Mouse (Mus musculus) stomach, embryonic 15.5 days (tissue): ENCODE results near the gene Zfand3. TPM values are rescaled to one million over a fixed set of nuclear protein-coding genes. Genes with fewer than 3 reads are reported as not detected.

Experiments used
- ATAC-seq: fragments of 200-750 bp; cut with Nextera tagmentation; 2 replicates; pipeline ENCODE4 v1.8.0; 2017; ENCODE audit warnings: low read depth, moderate number of reproducible peaks, moderate TSS enrichment; ENCODE audit not compliant: insufficient read depth, low FRiP score
- H3K27ac ChIP-seq: fragments of 300-500 bp; sonication (generic); 2 replicates; pipeline ENCODE4 v1.5.1; 2015; ENCODE audit warnings: mild to moderate bottlenecking, inconsistent platforms
- H3K27me3 ChIP-seq: fragments of 300-500 bp; sonication (generic); replicated peaks from 2 replicates; pipeline ENCODE4 v1.6.1; 2015; ENCODE audit warnings: inconsistent platforms
- H3K36me3 ChIP-seq: fragments of 300-500 bp; sonication (generic); 2 replicates; pipeline ENCODE4 v1.6.1; 2015; ENCODE audit warnings: inconsistent platforms
- H3K4me1 ChIP-seq: fragments of 300-500 bp; sonication (generic); 2 replicates; pipeline ENCODE4 v1.6.1; 2015; ENCODE audit warnings: inconsistent platforms
- H3K4me2 ChIP-seq: fragments of 300-500 bp; sonication (generic); 2 replicates; pipeline ENCODE4 v1.6.1; 2015; ENCODE audit warnings: mild to moderate bottlenecking, inconsistent platforms
- H3K4me3 ChIP-seq: fragments of 300-500 bp; sonication (generic); replicated peaks from 2 replicates; pipeline ENCODE4 v1.5.1; 2015; ENCODE audit warnings: inconsistent platforms
- H3K9ac ChIP-seq: fragments of 300-500 bp; sonication (generic); 2 replicates; pipeline ENCODE4 v1.6.1; 2015; ENCODE audit warnings: inconsistent platforms
- H3K9me3 ChIP-seq: fragments of 300-500 bp; sonication (generic); 2 replicates; pipeline ENCODE4 v1.6.1; 2016; ENCODE audit warnings: inconsistent platforms
- WGBS: fragments of 180-500 bp; shearing (Covaris S2); methylation state at CpG from one replicate; pipeline ENCODE4 v1.1.7; 2015; 5-methylcytosine and 5-hydroxymethylcytosine counted together
- polyA plus RNA-seq: library from polyadenylated mRNA; unstranded; fragments of >200 nt; fragmentation: Nextera tagmentation; extraction: Ambion mirVana; gene quantifications from 2 replicates; pipeline ENCODE4 v1.2.1, GENCODE M21; 2015

Zfand3 gene
- polyA plus RNA-seq, 1 experiment from 2014 or later: 49.4 TPM

DNA sequence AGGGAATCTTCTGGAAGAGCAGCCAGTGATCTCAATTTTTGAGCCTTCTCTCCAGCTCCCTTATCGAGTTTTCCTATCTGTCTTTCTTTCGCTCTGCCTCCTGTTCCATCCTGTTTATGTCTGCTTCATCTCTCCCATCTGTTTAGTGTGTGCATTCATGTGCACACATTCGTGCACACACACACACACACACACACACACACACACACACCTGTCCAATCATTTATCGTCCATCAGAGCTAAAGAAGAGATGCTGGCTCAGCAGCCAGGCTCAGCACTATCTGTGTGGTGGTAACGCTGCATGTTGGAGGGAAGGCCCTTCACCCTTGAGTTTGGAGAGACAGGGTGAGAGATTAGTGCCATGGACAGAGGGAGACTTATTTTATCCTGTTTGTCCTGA, 21.3 kb upstream of the Zfand3 start:
- peaks cover 7% of the 10 kb centered on the region for H3K4me1 ChIP-seq
- no peaks in the 10 kb centered on the region for H3K9me3 ChIP-seq
- no peak overlapping the region for H3K9ac ChIP-seq
- no peak for ATAC-seq
- 65% methylated on average over 5 of the region's 5 CpGs for WGBS
- no peaks in the 10 kb centered on the region for H3K36me3 ChIP-seq
- H3K27ac ChIP-seq: no peak overlapping the region
- H3K27me3 ChIP-seq: no peaks in the 10 kb centered on the region
- H3K4me3 ChIP-seq: no peak overlapping the region
- H3K4me2 ChIP-seq: no peak overlapping the region

DNA sequence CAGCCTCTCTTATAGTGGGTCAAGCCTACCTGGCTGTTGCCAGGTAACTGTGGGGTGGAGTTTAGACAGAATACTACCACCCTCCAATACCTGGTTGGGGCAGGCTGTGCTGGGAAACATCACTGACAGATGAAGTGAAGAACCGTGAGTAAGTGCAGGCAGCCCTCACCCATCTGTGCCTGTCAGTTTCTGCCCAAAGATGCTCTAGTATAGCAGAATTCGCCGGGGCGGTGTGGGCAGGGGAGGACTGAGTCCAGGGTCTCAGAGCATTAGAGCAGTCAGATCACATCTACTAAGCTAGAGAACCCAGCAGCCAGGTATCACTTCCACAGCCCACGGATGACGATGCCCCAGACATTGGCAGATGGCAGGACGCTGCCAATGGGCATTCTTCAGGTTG, 19.6 kb upstream of the Zfand3 start:
- Histone ChIP-seq H3K4me1 (peaks cover 4% of the 10 kb centered on the region; the same call in 1 of the 2 replicates), H3K27ac (no peak overlapping the region), H3K27me3 (no peaks in the 10 kb centered on the region), H3K36me3 (no peaks in the 10 kb centered on the region), H3K9ac (no peak overlapping the region), H3K4me3 (no peak overlapping the region), H3K9me3 (no peaks in the 10 kb centered on the region), H3K4me2 (no peak overlapping the region)
- WGBS: 73% methylated on average over 7 of the region's 7 CpGs
- ATAC-seq: no peak

DNA sequence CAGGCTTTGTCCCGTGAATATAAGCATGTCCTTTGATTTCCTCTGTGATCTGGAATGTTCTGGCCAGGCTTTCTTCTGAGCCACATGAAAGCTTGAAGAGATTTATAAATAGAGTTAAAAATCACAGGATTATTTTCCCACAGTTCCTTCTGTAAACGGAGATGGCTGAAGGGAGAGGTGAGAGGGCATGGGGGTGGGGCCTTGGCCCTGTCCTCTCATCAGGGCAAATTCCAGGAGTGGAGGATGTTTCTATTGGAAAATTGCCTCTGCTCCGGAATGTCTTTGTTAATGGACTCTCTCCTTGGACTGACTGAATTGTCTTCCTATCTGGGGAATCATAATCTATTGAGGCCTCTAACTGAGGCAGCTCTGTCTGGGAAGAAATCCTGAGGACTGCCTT, 19.0 kb upstream of the Zfand3 start:
- H3K4me3 ChIP-seq: no peak overlapping the region
- peaks cover 4% of the 10 kb centered on the region; the same call in 1 of the 2 replicates for H3K4me1 ChIP-seq
- no peaks in the 10 kb centered on the region for H3K36me3 ChIP-seq
- H3K9me3 ChIP-seq: no peaks in the 10 kb centered on the region
- H3K9ac ChIP-seq: no peak overlapping the region
- no peak overlapping the region for H3K4me2 ChIP-seq
- 15% methylated on average over 3 of the region's 3 CpGs for WGBS
- H3K27ac ChIP-seq: no peak overlapping the region
- ATAC-seq: no peak
- H3K27me3 ChIP-seq: no peaks in the 10 kb centered on the region

DNA sequence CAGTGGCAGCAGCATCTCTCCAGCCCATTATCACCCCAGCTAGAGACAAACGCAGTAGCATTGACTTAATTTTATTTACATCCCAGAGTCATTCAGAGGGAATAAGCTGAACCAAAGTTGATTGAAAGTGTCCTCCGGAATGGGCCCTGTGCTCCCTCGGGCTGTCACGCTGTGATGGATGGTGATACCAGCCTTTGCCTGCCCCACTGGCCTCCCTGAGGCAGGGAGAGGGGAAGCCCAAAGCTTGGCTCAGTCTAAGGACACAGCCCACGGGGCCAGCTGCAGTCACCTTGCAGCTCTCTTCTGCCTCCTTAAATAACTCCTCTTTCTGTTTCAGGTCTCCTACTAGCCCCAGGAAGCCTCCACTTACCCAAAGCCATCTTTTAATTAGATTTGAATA, 16.4 kb upstream of the Zfand3 start:
- Histone ChIP-seq H3K4me3 (no peak overlapping the region), H3K27ac (no peak overlapping the region), H3K9me3 (no peaks in the 10 kb centered on the region), H3K4me2 (no peak overlapping the region), H3K27me3 (no peaks in the 10 kb centered on the region), H3K36me3 (no peaks in the 10 kb centered on the region), H3K4me1 (peaks cover 4% of the 10 kb centered on the region; the same call in 1 of the 2 replicates), H3K9ac (no peak overlapping the region)
- no peak for ATAC-seq
- 17% methylated on average over 5 of the region's 5 CpGs for WGBS

DNA sequence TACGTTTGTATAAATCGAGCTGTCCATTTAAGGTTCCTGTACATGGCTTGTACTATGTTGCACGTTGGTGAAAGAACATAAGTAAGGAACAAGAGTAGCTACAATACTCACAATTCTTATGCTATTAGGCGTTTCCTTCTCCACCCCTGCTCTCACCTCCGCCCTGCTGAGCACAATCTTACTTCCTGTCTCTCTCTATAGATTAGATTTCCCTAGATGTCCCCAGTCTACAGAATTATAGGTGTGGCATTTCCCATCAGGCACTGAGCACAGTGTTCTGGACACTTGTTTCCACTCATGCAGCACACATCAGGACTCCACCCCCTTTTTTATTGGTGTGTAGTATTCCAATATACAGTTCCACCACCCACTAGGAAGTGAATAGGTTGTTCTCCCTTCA, 14.9 kb upstream of the Zfand3 start:
- WGBS: 87% methylated on average over 5 of the region's 5 CpGs
- Histone ChIP-seq H3K36me3 (no peaks in the 10 kb centered on the region), H3K4me1 (peaks cover 4% of the 10 kb centered on the region; the same call in 1 of the 2 replicates), H3K9me3 (no peaks in the 10 kb centered on the region), H3K4me2 (no peak overlapping the region), H3K27me3 (no peaks in the 10 kb centered on the region), H3K4me3 (no peak overlapping the region), H3K27ac (no peak overlapping the region), H3K9ac (no peak overlapping the region)
- ATAC-seq: no peak

DNA sequence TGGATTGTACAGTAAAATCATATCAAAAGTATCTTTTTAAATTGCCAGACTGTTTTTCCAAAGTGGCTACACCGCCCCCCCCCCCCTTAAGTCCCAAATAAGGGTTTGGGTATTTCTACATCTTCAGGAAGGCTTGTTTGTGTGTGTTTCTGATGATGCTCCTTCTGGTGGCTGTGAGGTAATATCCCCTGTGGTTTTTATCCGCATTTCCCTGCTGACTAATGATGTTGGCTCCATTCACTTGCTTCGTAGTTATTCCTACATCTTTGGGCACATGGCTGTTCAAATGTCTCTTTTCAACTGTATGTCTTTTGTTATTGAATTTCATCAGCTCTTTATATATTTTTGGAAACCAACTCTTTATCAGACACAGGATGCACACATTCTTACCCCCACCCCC, 14.4 kb upstream of the Zfand3 start:
- H3K27me3 ChIP-seq: no peaks in the 10 kb centered on the region
- no peak overlapping the region for H3K27ac ChIP-seq
- peaks cover 4% of the 10 kb centered on the region; the same call in 1 of the 2 replicates for H3K4me1 ChIP-seq
- ATAC-seq: no peak
- no peaks in the 10 kb centered on the region for H3K36me3 ChIP-seq
- H3K4me3 ChIP-seq: no peak overlapping the region
- no peaks in the 10 kb centered on the region for H3K9me3 ChIP-seq
- WGBS: 90% methylated on average over 3 of the region's 3 CpGs
- no peak overlapping the region for H3K9ac ChIP-seq
- no peak overlapping the region for H3K4me2 ChIP-seq

DNA sequence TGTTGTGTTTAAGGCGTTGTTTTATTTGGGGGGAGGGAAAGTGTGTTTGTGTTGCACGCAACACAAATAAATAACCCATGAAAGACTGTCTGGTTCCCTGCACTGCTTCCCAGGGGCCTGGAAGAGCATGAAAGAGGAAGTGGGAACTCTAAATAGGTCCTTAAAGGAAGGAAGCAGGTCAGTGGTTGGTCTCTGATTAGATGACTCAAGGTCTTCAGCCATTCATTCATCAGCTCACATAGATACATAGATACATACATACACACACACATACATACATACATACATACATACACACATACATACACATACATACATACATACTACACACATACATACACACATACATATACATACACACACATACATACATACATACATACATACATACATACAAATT, 13.7 kb upstream of the Zfand3 start:
- Histone ChIP-seq H3K4me3 (no peak overlapping the region), H3K27me3 (no peaks in the 10 kb centered on the region), H3K4me2 (no peak overlapping the region), H3K27ac (no peak overlapping the region), H3K36me3 (no peaks in the 10 kb centered on the region), H3K9ac (no peak overlapping the region), H3K9me3 (no peaks in the 10 kb centered on the region), H3K4me1 (no peaks in the 10 kb centered on the region)
- no peak for ATAC-seq
- WGBS: 85% methylated on average over 2 of the region's 2 CpGs

DNA sequence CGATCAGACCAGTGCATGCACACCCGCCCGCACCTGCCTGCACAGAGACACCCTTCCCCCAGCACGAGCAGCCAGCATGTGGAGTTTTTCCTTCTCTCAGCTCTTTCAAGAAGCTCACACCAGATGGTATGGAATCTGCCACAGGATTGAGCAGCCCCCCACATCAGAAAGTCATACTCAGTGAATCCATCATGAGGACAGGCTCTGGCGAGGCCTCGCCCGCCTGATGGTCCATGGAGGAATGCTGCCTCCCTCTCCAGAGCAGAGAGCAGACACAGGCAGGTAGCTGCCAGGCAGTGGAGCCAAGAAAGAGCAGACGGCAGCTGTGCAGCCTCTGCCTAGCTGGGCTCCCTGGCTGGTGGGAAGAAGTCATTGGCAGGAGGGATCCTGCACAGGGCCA, 11.0 kb upstream of the Zfand3 start:
- Histone ChIP-seq H3K4me2 (no peak overlapping the region), H3K27me3 (no peaks in the 10 kb centered on the region), H3K9me3 (no peaks in the 10 kb centered on the region), H3K4me1 (no peaks in the 10 kb centered on the region), H3K36me3 (no peaks in the 10 kb centered on the region), H3K9ac (no peak overlapping the region), H3K27ac (no peak overlapping the region), H3K4me3 (no peak overlapping the region)
- no peak for ATAC-seq
- WGBS: 65% methylated on average over 8 of the region's 8 CpGs

DNA sequence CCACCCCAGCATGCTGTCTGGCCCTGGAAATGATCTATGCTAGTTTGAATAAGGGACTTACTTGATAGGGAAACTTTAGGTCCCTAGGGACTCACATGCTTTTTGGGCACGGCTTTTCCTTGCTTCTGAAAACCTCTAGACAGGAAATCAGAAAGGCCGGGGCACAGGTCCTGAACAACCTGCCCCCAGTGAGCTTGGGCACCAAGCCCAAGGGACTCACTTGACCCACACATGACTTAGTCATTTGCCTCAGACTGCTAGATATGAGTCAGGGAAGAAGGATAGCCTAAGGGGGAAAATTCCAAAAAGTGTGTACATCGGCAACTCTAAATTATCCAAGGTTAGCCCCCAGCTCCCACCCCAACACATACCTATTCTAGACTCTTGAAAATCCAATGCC, 10.5 kb upstream of the Zfand3 start:
- Histone ChIP-seq H3K27me3 (no peaks in the 10 kb centered on the region), H3K9ac (no peak overlapping the region), H3K4me1 (no peaks in the 10 kb centered on the region), H3K9me3 (no peaks in the 10 kb centered on the region), H3K36me3 (no peaks in the 10 kb centered on the region), H3K27ac (no peak overlapping the region), H3K4me3 (no peak overlapping the region), H3K4me2 (no peak overlapping the region)
- WGBS: 75% methylated on average over 3 of the region's 3 CpGs
- no peak for ATAC-seq

DNA sequence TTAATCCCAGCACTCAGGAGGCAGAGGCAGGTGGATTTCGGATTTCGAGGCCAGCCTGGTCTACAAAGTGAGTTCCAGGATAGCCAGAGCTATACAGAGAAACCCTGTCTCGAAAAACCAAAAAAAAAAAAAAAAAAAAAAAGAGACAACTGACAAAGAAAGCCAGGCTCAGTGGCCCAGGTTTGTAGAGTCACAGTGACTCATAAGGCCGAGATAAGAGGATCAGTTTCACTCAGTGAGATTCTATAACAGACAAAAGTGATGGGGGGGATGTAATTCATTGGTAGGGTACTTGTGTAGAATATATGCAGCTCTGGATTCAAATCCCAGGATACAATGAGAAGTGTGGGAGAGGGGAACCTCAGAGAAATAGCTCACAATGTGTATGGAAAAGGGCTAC, 10.1 kb upstream of the Zfand3 start:
- 86% methylated on average over 4 of the region's 4 CpGs for WGBS
- no peak for ATAC-seq
- Histone ChIP-seq H3K9me3 (no peaks in the 10 kb centered on the region), H3K27ac (no peak overlapping the region), H3K27me3 (no peaks in the 10 kb centered on the region), H3K36me3 (no peaks in the 10 kb centered on the region), H3K4me2 (no peak overlapping the region), H3K4me3 (no peak overlapping the region), H3K9ac (no peak overlapping the region), H3K4me1 (no peaks in the 10 kb centered on the region)

DNA sequence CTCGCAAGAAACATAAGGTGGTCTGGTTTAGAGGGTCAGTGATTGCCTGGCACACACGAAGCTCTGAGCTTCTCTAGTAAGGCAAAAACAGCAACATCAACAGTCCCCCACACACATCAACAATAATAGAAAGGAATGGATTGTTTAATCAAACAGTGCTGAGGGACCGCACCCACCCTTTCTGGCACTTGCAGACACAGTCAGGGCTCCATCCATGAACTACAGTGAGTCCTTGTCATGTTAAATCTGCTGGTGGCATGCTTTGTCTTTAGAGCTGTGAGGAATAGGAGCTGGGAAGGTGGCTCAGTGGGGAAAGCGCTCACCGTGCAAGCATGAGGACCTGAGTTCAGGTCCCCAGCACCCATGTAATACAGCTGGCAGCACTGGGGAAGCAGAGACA, 8.5 kb upstream of the Zfand3 start:
- H3K4me2 ChIP-seq: no peak overlapping the region
- WGBS: 83% methylated on average over 5 of the region's 5 CpGs
- H3K27me3 ChIP-seq: no peaks in the 10 kb centered on the region
- ATAC-seq: no peak
- no peak overlapping the region for H3K9ac ChIP-seq
- no peak overlapping the region for H3K27ac ChIP-seq
- no peaks in the 10 kb centered on the region for H3K36me3 ChIP-seq
- H3K9me3 ChIP-seq: no peaks in the 10 kb centered on the region
- H3K4me1 ChIP-seq: no peaks in the 10 kb centered on the region
- no peak overlapping the region for H3K4me3 ChIP-seq

DNA sequence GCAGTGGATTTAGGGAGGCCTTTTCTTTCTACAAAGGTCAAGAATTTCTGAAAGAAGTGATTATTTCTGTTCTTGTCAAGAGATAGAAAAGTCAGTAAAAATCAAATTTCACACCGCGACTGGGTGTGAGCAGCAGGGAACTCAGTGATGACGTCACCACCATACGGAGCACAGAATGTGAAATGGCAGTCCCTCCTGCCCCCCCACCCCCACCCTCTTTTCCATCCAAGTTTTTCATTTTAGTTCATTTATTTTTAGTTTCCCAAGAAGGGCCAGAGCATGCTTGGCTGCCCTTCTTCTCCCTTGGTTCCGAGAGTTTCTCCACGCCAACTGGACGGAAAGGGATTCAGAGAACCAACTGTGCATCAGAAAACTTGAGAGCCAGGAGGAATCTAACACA, 6.8 kb upstream of the Zfand3 start:
- H3K4me1 ChIP-seq: no peaks in the 10 kb centered on the region; the same call in 1 of the 2 replicates
- no peaks in the 10 kb centered on the region for H3K36me3 ChIP-seq
- no peak overlapping the region for H3K27ac ChIP-seq
- no peaks in the 10 kb centered on the region for H3K9me3 ChIP-seq
- WGBS: 67% methylated on average over 7 of the region's 7 CpGs
- no peak overlapping the region for H3K9ac ChIP-seq
- ATAC-seq: no peak
- no peaks in the 10 kb centered on the region for H3K27me3 ChIP-seq
- H3K4me3 ChIP-seq: no peak overlapping the region
- H3K4me2 ChIP-seq: no peak overlapping the region

DNA sequence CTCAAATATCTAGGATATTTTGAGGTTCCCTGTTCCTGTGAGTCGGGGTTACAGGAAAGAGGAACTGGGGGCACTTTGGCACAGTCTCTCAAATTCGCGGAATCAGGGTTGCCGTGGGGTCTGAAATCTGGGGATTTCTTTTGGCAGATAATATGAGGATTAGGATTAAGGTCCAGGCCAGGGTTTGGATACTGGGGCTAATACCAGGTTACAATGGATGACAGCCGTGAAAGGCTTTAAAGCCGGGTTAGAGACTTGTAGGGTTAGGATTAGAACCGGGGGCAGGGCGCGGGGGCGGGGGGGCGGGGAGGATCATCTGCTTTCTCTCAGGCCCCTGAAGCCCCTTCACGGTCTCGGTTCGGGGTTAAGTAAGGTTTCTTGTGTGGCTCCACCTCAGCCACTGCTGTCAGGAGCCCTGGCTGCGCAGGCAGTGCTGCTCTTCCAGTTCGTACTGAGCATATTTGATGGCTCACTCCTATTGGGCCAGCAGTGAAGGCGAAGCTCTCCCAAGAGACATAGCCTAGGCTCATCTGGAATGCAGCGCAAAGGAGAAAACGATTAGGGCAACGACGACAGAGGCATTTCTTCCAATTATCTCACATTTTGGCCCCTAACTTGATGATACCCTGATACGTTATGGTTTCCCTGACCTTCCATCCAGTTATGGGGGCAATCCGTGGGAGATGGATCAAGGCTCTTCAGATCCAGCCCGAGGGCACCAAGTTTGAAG, 5.8 kb upstream of the Zfand3 start:
- peaks cover 3% of the 10 kb centered on the region for H3K4me1 ChIP-seq
- no peak overlapping the region for H3K4me2 ChIP-seq
- H3K27me3 ChIP-seq: no peaks in the 10 kb centered on the region
- no peak overlapping the region for H3K9ac ChIP-seq
- H3K4me3 ChIP-seq: no peak overlapping the region
- no peak overlapping the region for H3K27ac ChIP-seq
- 83% methylated on average over 24 of the region's 24 CpGs for WGBS
- no peaks in the 10 kb centered on the region for H3K36me3 ChIP-seq
- no peak for ATAC-seq
- no peaks in the 10 kb centered on the region for H3K9me3 ChIP-seq
